Mouse (Mus musculus) T-helper 17 cell (primary cell): ENCODE measurements at regions not wholly inside any gene's neighbourhood (a gene's known extent, or its start where the extent isn't known, plus 50 kb on each side); places are given as distances from the start of the nearest gene placed in this dataset.

Source experiments
- in situ Hi-C, 2 experiments: fragments of 300-600 bp; cut with MboI, MseI; formaldehyde crosslinking; loops; 1 replicate in 1 of 2; 2 replicates in 1 of 2; pipeline ENCODE4 v1.15.1; 2025; ENCODE audit warnings: high pct_unique_total_duplicates in 2 of 2

DNA sequence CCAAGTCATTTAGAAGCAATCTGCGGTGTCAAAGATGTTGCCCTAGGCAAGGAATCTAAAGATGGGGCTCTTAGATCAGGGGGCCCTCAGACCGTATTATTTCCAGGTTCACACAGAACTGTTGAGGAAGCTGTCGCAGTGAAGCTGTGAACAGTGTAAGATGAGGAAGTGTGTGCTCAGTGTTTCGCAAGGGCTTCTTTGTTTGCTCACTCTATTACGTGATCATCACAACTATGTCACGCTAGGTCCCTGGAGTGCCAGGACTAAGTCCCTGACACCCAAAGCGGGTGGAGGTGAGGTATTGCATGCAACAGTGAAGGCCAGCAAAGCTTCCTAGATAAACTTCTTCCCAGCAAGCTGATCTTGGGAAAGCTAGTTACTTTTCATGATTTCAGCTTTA, 254.4 kb downstream of the Hlx start:
- in situ Hi-C loops: no loop called here

- in situ Hi-C loops: no loop called here
Observed at GRCm38 (mm10) chr1:184462481-184463124, 269.8 kb downstream of the Hlx start.

- in situ Hi-C loops: no loop called here
Observed at GRCm38 (mm10) chr1:184461411-184461810, 271.0 kb downstream of the Hlx start.

- in situ Hi-C loops: no loop called here
Observed at GRCm38 (mm10) chr1:184456727-184457126, 275.7 kb downstream of the Hlx start.

GRCm38 (mm10) chr1:184454381-184454780, 278.0 kb downstream of the Hlx start:
- in situ Hi-C loops: loop anchor here in 1 of 2 experiments (5.0 kb wide), 1 partner anchor 288 kb away; no protein-coding TSS in a partner anchor

- in situ Hi-C loops: loop anchor here in 1 of 2 experiments (5.0 kb wide), 1 partner anchor 289 kb away; no protein-coding TSS in a partner anchor
Observed at GRCm38 (mm10) chr1:184453673-184454072, 278.7 kb downstream of the Hlx start.

DNA sequence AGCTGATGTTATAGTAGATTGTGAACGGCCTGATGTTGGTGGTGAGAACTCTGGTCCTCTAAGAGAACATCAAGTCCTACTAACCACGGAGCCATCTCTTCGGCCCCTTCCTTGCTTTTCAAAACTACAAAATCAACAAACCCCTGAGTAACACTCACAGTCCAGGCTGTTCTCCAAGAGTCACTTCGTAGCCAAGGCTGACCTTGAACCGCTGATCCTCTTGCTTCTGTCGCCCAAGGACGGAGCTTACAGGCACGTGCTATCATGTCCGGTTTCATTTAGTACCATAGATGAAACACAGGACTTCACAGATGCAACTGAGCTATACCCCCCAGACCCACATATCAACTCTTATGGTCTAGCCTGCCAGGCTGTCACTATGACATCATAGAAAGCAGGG, 279.4 kb downstream of the Hlx start:
- in situ Hi-C loops: loop anchor here in 1 of 2 experiments (5.0 kb wide), 1 partner anchor 289 kb away; no protein-coding TSS in a partner anchor

DNA sequence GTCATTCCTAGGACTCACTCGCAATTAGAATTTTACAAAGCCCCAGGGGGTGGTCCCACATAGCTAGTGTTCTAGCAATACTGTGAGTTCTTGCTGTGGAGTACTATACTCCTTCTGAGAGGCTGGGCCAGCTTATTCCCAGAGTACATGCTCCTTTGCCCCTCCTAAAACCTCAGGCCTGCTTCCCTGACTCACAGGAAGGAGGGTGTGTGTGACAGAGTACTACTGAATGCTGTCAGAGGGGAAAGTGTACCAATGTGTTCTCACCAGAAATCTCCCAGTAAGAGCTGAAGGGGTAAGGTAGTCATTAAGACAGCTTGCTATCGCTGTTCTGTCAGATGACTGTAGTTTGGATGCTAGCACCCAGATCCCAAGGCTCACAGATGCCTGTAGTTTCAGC, 280.7 kb downstream of the Hlx start:
- in situ Hi-C loops: loop anchor here in 1 of 2 experiments (5.0 kb wide), 1 partner anchor 291 kb away; no protein-coding TSS in a partner anchor

- in situ Hi-C loops: loop anchor here in 1 of 2 experiments (5.0 kb wide), 1 partner anchor 283 kb away; the partner anchor contains the start of gene Hlx
Observed at GRCm38 (mm10) chr1:184449007-184449406, 283.4 kb downstream of the Hlx start.

GRCm38 (mm10) chr1:184447911-184448310, 284.5 kb downstream of the Hlx start:
- in situ Hi-C loops: loop anchor here in 1 of 2 experiments (5.0 kb wide), 1 partner anchor 284 kb away; the partner anchor contains the start of gene Hlx

DNA sequence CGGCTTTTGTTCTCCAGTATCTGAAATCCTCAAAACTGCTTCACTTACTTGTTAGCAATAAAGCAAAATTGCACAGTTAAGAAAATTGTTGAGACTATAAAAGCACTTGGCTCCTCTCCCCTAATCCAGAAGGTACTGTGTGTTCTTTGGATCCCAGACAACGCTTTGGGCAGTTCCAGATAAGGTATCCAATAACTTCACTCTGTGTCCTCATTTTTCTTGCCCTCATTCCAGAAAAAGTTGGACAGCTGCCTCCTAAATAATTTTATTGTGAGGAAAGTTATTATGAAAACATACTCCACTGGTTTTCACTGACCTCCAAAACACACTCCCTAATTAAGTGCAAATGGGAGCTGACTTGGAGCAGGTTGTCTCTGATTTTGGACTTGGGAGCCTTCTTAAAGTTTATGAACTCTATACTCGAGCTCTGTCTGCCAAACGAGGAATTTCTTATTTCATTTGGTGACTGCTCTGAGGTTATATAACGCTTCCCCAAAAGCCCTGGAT, 285.2 kb downstream of the Hlx start:
- in situ Hi-C loops: loop anchor here in 1 of 2 experiments (5.0 kb wide), 1 partner anchor 285 kb away; the partner anchor contains the start of gene Hlx

DNA sequence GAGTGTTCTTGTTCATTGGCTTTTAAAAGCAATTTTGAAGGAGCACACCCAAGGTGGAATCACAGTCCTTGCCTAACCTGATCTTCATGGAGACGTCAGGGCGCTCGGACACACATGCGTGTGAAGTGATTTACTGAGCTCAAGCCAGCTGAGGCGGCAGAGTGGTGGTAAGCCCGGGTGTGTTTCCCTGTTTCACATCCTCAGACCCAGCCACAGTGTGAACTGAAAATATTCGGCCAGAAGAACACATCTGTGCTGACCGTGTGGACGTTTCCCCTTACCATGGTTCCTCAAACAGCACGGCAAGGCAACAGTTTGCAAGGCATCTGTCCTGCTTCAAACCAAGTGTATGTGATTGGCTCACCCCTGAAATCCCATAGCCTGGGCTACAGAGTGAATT, 288.2 kb downstream of the Hlx start:
- in situ Hi-C loops: no loop called here

DNA sequence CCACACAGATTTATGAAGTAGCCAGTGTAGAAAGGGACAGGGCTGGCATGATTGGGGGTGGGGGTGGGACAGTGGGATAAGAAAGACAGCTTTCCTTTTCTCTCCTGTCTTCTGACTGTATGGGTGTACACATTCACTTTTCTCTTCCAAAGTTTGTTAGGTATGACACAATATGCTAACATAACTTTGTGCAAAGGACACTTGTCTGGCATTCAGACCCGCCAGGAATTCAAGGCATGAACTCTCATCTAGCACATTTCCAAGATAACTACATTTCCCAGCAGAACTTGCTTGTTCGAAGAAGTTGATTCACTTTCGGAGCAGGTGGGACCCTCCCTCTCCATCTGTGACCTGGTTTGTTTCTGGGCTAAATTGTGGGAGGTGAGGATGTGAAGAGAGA, 289.7 kb downstream of the Hlx start:
- in situ Hi-C loops: no loop called here

- in situ Hi-C loops: no loop called here
Observed at GRCm38 (mm10) chr1:184441005-184441557, 291.3 kb downstream of the Hlx start.

DNA sequence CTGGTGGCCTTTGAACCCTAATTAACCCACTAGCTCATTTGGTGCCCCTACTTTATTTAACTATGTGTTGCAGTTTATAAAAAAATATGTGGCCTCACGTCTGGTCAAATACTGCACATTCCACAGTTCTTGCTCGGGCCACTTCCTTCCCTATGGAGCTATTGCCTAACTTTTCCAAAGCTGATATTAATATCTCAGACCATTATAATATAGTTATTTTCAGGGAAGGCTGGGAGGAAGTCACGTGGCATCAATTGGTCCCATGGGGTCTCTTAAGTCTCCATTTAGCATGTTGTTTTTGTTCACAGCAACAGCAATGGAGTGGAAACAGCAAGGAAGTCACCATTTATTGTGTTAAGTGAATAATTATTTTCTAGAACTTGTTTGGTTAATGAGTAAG, 292.9 kb downstream of the Hlx start:
- in situ Hi-C loops: no loop called here

DNA sequence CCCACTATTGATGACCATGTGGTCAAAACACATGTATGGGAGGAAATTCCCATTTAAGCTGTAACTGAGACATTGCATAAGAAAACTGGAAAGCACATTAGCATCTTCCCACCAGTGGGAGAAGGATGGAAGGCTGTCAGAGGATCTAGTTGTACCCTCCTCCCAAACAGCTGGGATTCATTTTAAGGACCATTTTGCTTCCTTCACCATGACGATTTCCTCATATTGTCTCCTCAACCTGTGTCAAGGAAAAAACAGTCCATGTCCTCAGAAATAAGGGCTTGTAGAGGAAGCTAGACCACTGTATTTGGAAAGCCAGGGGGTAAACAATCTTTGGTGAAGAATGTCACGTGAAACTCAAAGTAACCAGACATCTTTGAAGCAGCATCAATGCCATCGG, 296.0 kb downstream of the Hlx start:
- in situ Hi-C loops: no loop called here

GRCm38 (mm10) chr1:184428612-184429011, 303.8 kb downstream of the Hlx start:
- in situ Hi-C loops: no loop called here

DNA sequence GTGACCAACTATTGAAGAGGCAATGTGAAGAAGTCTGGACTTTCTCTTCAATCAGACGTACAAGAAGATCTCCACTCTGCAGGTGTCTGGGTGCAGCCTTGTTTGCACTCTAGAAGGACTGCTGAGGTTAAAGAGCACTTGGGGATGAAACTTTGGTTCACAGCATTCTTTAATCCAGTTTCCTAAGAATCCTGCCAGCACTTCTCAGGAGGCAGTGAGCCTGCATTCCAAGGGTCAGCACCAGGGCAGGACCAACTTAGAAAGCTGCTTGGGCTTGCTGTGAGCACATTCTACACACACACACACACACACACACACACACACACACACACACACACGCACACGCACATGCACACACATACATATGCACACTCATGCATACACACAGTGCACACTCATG, 304.4 kb downstream of the Hlx start:
- in situ Hi-C loops: no loop called here

DNA sequence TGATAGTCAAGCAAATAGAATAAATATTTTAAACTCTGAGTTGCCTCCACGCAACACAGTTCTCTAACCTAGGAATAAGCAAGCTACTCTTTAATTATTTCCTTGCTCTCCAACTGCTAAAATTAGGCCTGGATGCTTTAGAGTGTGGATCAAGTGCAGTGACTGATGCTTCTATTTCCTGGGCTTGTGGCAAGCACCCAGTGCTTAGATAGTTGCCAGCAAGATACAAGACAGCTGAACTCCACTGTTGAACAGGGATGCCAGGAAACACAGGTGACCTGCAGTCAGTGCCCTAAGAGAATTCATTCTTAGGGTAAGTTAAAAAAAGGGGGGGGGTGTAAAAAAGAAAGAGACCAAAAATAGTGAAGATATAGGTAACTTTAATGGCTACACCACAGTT, 306.7 kb downstream of the Hlx start:
- in situ Hi-C loops: no loop called here

DNA sequence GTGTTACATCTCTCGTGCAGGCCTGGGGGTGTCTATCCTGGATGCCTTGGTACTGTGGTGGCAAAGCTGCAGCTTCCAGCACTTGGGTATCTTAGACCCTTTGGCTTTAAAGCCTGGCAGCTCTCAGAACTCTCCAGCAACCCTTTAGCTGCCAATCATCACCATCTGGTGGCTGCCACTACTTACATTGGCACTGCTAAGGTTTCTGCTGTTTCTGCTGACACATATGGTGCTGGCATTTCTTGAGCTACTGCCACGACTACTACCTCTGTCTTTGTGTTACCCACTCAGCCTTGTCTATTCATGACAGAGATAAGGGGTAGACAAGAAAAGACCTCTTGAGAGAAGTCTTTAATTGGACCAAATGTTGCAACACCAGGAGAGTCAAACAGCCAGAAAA, 308.4 kb downstream of the Hlx start:
- in situ Hi-C loops: no loop called here

DNA sequence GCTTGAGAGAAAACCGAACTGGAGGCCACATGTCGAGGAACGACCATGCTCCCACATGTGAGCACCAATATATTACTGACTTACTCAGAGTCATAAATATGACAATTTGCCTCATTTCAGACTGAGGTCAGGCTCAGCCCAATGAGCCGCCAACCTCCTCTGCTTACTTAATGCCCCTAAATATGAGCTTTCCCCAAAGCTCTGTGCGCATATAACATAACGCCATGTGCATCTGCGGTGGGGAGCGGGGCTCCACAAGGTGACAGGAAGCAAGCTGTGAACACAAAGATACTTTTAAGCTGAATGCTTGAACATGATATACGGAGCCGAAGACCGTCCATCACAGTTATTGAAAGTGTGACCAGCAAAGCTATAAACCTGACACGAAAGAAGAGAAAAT, 319.8 kb downstream of the Hlx start:
- in situ Hi-C loops: no loop called here

- in situ Hi-C loops: no loop called here
Observed at GRCm38 (mm10) chr1:184411066-184411465, 321.4 kb downstream of the Hlx start.

GRCm38 (mm10) chr1:184409986-184410385, 322.4 kb downstream of the Hlx start:
- in situ Hi-C loops: no loop called here
